Mouse (Mus musculus) embryonic facial prominence, embryonic 11.5 days (tissue): ENCODE measurements around the gene Elp6. TPM values are rescaled to one million over a fixed set of nuclear protein-coding genes. Genes with fewer than 3 reads are reported as not detected.

Experiments
- ATAC-seq: fragments of 200-750 bp; cut with Nextera tagmentation; replicated peaks from 2 replicates; pipeline ENCODE4 v1.8.0; 2017; ENCODE audit warnings: low read depth; ENCODE audit not compliant: insufficient number of reproducible peaks, low FRiP score, low TSS enrichment
- DNase-seq: peaks from one replicate; pipeline ENCODE4 v3.0.0-alpha.2; 2015; ENCODE audit warnings: low spot score
- H3K27ac ChIP-seq: fragments of 300-500 bp; sonication (generic); replicated peaks from 2 replicates; pipeline ENCODE4 v1.5.1; 2014; ENCODE audit warnings: mild to moderate bottlenecking, low read depth, low read length, control low read depth
- H3K27me3 ChIP-seq: fragments of 300-500 bp; sonication (generic); 2 replicates; pipeline ENCODE4 v1.6.1; 2014; ENCODE audit warnings: mild to moderate bottlenecking, low read length, moderate library complexity, mixed read lengths; ENCODE audit not compliant: control insufficient read depth, insufficient read depth
- H3K36me3 ChIP-seq: fragments of 300-500 bp; sonication (generic); replicated peaks from 2 replicates; pipeline ENCODE4 v1.6.1; 2014; ENCODE audit warnings: low read depth, mild to moderate bottlenecking, low read length, moderate library complexity, mixed read lengths; ENCODE audit not compliant: control insufficient read depth, insufficient read depth
- H3K4me1 ChIP-seq: fragments of 300-500 bp; sonication (generic); 2 replicates; pipeline ENCODE4 v1.6.1; 2014; ENCODE audit warnings: low read length, mixed read lengths; ENCODE audit not compliant: control insufficient read depth, insufficient read depth
- H3K4me2 ChIP-seq: fragments of 300-500 bp; sonication (generic); 2 replicates; pipeline ENCODE4 v1.6.1; 2014; ENCODE audit warnings: low read depth, mild to moderate bottlenecking, control low read depth, low read length, moderate library complexity
- H3K4me3 ChIP-seq: fragments of 300-500 bp; sonication (generic); 2 replicates; pipeline ENCODE4 v1.5.1; 2014; ENCODE audit warnings: low read depth, low read length, control low read depth
- H3K9ac ChIP-seq: fragments of 300-500 bp; sonication (generic); replicated peaks from 2 replicates; pipeline ENCODE4 v1.6.1; 2014; ENCODE audit warnings: mild to moderate bottlenecking, control low read depth, low read length
- H3K9me3 ChIP-seq: fragments of 300-500 bp; sonication (generic); replicated peaks from 2 replicates; pipeline ENCODE4 v1.6.1; 2016; ENCODE audit warnings: mild to moderate bottlenecking, low read length, inconsistent platforms, mixed read lengths; ENCODE audit not compliant: control insufficient read depth
- WGBS: fragments of 180-500 bp; shearing (Covaris S2); extraction: QIAGEN DNeasy Blood & Tissue Kit; methylation state at CpG from one replicate; pipeline ENCODE4 v1.1.7; 2014; 5-methylcytosine and 5-hydroxymethylcytosine counted together
- polyA plus RNA-seq: library from polyadenylated mRNA; unstranded; fragments of >200 nt; fragmentation: Nextera tagmentation; extraction: Ambion mirVana; gene quantifications from 2 replicates; pipeline ENCODE4 v1.2.1, GENCODE M21; 2014

The Elp6 gene
- polyA plus RNA-seq, 1 experiment from 2014 or later: 35.1 TPM

DNA sequence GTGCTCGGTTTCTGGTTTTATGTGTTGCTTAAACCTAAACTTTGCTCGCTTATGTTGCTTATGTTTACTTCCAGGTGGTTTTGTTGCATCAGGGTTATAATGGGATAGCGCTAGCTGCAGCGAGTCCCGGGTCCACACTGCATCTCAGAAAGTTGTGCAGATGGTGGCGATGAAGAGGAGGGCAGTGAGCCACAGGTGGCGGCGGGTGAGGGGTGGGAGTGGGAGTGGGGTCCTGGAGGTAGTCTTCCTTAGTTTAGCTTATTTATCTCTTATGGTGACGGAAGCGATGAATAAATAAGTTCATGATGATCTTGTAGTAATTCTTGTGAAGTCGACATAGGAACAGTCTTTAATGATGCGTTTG lies 28.9 kb downstream of the Elp6 start:
- 11% methylated on average over 12 of the region's 12 CpGs for WGBS
- H3K27me3 ChIP-seq: no peaks in the 10 kb centered on the region
- H3K4me1 ChIP-seq: no peaks in the 10 kb centered on the region
- peak overlapping the region; percentile 81 for H3K4me3 ChIP-seq
- peak overlapping the region; percentile 82 for H3K4me2 ChIP-seq
- H3K9ac ChIP-seq: peak overlapping the region; percentile 73
- no peaks in the 10 kb centered on the region for H3K36me3 ChIP-seq
- ATAC-seq (peak; percentile 24; the same call in 1 of the 2 replicates), DNase-seq (no peak)
- no peak overlapping the region for H3K27ac ChIP-seq
- no peaks in the 10 kb centered on the region for H3K9me3 ChIP-seq

DNA sequence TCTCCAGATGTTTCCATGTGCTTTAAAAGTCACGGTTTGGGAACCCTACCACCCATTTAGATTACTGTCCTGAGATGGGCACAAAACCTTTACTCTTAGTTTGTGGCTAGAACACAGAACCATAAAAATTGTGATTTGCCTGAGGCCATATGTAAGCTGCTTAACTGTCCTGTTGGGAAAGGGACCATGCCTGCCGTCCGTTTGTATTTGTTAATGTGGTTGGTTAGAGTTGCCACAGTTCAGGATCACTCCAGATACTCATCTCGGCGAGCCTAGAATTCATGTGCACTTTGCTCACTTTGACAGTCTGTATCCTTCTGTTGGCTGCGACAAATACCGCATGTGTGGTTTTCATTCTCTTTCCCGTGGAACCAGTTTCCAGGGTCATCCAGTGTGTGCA lies 29.9 kb downstream of the Elp6 start:
- Histone ChIP-seq H3K4me2 (no peak overlapping the region), H3K27me3 (no peaks in the 10 kb centered on the region), H3K4me1 (no peaks in the 10 kb centered on the region), H3K36me3 (no peaks in the 10 kb centered on the region), H3K27ac (no peak overlapping the region), H3K9ac (no peak overlapping the region), H3K4me3 (no peak overlapping the region), H3K9me3 (no peaks in the 10 kb centered on the region)
- DNase-seq (no peak), ATAC-seq (no peak)
- 61% methylated on average over 8 of the region's 8 CpGs for WGBS

- no peaks in the 10 kb centered on the region for H3K4me1 ChIP-seq
- no peak overlapping the region for H3K9ac ChIP-seq
- 90% methylated on average over 5 of the region's 5 CpGs for WGBS
- DNase-seq: no peak
- H3K4me2 ChIP-seq: no peak overlapping the region
- no peaks in the 10 kb centered on the region for H3K27me3 ChIP-seq
- H3K36me3 ChIP-seq: no peaks in the 10 kb centered on the region
- no peak overlapping the region for H3K27ac ChIP-seq
- no peaks in the 10 kb centered on the region for H3K9me3 ChIP-seq
- ATAC-seq: no peak
- no peak overlapping the region for H3K4me3 ChIP-seq
Observed at GRCm38 (mm10) chr9:110340037-110340750, 35.2 kb downstream of the Elp6 start.

GRCm38 (mm10) chr9:110342008-110342407 lies 37.0 kb downstream of the Elp6 start:
- no peak for ATAC-seq
- no peak for DNase-seq
- Histone ChIP-seq H3K9ac (no peak overlapping the region), H3K9me3 (no peaks in the 10 kb centered on the region), H3K4me3 (no peak overlapping the region), H3K4me1 (no peaks in the 10 kb centered on the region), H3K27me3 (no peaks in the 10 kb centered on the region), H3K4me2 (no peak overlapping the region), H3K27ac (no peak overlapping the region), H3K36me3 (no peaks in the 10 kb centered on the region)
- WGBS: 83% methylated on average over 8 of the region's 8 CpGs

DNA sequence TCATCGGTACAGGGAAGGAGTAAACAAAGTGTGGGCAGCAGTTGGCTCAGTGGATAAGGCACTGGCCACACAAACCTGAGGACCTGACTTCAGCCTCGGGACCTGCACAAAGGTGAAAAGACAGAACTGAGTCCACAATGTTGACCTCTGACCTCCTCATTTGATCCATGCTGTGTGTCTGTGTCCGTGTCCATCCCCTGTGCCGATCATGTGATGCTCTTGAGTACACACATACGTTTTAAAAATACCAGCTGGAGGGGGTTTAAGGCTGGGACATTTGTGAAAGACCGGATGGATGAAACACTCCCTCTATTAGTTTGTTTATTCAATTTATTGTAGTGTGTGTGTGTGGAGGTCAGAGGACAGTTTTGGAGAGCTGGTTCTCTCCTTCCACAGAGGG lies 38.8 kb downstream of the Elp6 start:
- no peak overlapping the region for H3K4me3 ChIP-seq
- no peak for ATAC-seq
- H3K27me3 ChIP-seq: no peaks in the 10 kb centered on the region
- no peaks in the 10 kb centered on the region for H3K36me3 ChIP-seq
- H3K27ac ChIP-seq: no peak overlapping the region
- no peak for DNase-seq
- H3K4me2 ChIP-seq: no peak overlapping the region
- H3K9me3 ChIP-seq: no peaks in the 10 kb centered on the region
- H3K9ac ChIP-seq: no peak overlapping the region
- no peaks in the 10 kb centered on the region for H3K4me1 ChIP-seq
- WGBS: 62% methylated on average over 6 of the region's 6 CpGs

DNA sequence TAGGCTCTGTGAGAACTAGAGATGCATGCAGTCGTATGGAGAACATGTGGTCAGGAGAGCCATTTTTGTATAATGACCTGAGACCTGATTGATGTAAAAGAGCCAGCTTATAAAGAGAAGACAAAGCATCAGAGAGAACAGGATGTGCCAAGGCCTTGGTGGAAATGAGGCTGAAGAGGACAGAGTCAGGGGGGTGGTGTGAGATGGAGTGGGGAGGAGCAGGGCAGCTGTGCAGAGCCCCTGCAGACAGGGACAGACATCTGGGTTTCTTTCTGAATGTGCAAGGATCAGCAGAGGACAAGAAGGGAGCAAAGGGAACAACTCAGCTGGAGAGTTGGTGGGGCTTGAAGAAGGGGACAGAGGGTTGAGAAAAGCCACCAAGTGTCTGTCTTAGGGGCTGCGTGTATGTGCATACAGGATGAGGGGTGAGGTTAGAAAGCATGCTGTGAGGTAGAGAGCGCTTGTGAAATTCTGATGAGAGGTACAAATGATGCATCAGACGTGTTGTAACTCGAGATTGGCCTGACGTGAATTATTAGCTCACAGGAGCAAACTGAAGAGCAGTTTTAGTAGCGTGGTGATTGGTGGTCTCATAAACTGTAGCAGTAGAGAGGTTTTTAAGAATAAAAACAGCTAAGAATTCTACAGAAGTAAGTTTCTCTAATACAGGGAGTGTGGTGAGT lies 40.2 kb downstream of the Elp6 start:
- no peak overlapping the region for H3K4me2 ChIP-seq
- no peak overlapping the region for H3K9ac ChIP-seq
- ATAC-seq (no peak), DNase-seq (no peak)
- WGBS: 67% methylated on average over 7 of the region's 7 CpGs
- H3K27me3 ChIP-seq: no peaks in the 10 kb centered on the region
- no peak overlapping the region for H3K4me3 ChIP-seq
- no peak overlapping the region for H3K27ac ChIP-seq
- H3K9me3 ChIP-seq: no peaks in the 10 kb centered on the region
- no peaks in the 10 kb centered on the region for H3K4me1 ChIP-seq
- no peaks in the 10 kb centered on the region for H3K36me3 ChIP-seq

- WGBS: 76% methylated on average over 4 of the region's 4 CpGs
- H3K4me1 ChIP-seq: no peaks in the 10 kb centered on the region
- no peak overlapping the region for H3K4me2 ChIP-seq
- ATAC-seq (0 out of 2 replicates have a peak, but pooled peaks have one; percentile 48), DNase-seq (no peak)
- H3K27me3 ChIP-seq: no peaks in the 10 kb centered on the region
- H3K4me3 ChIP-seq: no peak overlapping the region
- no peaks in the 10 kb centered on the region for H3K36me3 ChIP-seq
- no peak overlapping the region for H3K9ac ChIP-seq
- H3K9me3 ChIP-seq: no peaks in the 10 kb centered on the region
- H3K27ac ChIP-seq: no peak overlapping the region
Observed at GRCm38 (mm10) chr9:110348899-110349298, 43.9 kb downstream of the Elp6 start.

- H3K36me3 ChIP-seq: no peaks in the 10 kb centered on the region
- no peaks in the 10 kb centered on the region for H3K27me3 ChIP-seq
- no peak for ATAC-seq
- H3K9me3 ChIP-seq: no peaks in the 10 kb centered on the region
- WGBS: 70% methylated on average over 5 of the region's 5 CpGs
- H3K27ac ChIP-seq: no peak overlapping the region; the same call in 1 of the 2 replicates
- DNase-seq: no peak
- H3K9ac ChIP-seq: no peak overlapping the region
- no peak overlapping the region for H3K4me3 ChIP-seq
- no peaks in the 10 kb centered on the region for H3K4me1 ChIP-seq
- no peak overlapping the region for H3K4me2 ChIP-seq
Observed at GRCm38 (mm10) chr9:110350188-110350587, 45.2 kb downstream of the Elp6 start.
